Mouse (Mus musculus) G1E (cell line): ENCODE measurements at regions not wholly inside any gene's neighbourhood (a gene's known extent, or its start where the extent isn't known, plus 50 kb on each side); places are given as distances from the start of the nearest gene placed in this dataset.
"Not testable (repeated sequence)": the region's sequence is repeated elsewhere in the genome, so short reads cannot be mapped to it uniquely, and the experiment has no call there.

Experiments
- ATAC-seq: 2 replicates; pipeline ENCODE4 v1.8.0; 2016; ENCODE audit warnings: mild to moderate bottlenecking; ENCODE audit not compliant: insufficient number of reproducible peaks, poor library complexity, low FRiP score, severe bottlenecking; ENCODE audit errors: extremely low read depth
- DNase-seq: peaks from one replicate; pipeline ENCODE4 v3.0.0; 2012; ENCODE audit warnings: low spot score
- H3K27me3 ChIP-seq: 2 replicates; pipeline ENCODE4 v1.6.1; 2012; ENCODE audit warnings: mild to moderate bottlenecking, low read length, inconsistent platforms; ENCODE audit not compliant: insufficient read depth
- H3K36me3 ChIP-seq: replicated peaks from 2 replicates; pipeline ENCODE3; 2012; ENCODE audit warnings: mild to moderate bottlenecking, inconsistent platforms
- H3K4me1 ChIP-seq: 2 replicates; pipeline ENCODE4 v1.6.1; 2012; ENCODE audit warnings: low read depth, low read length, inconsistent platforms, mixed read lengths; ENCODE audit not compliant: insufficient read depth
- H3K4me3 ChIP-seq: 2 replicates; pipeline ENCODE4 v1.5.1; 2012; ENCODE audit warnings: low read depth, mild to moderate bottlenecking, inconsistent platforms, low read length, moderate library complexity, mixed read lengths
- H3K9me3 ChIP-seq: replicated peaks from 2 replicates; pipeline ENCODE4 v1.6.1; 2012; ENCODE audit warnings: inconsistent platforms
- CTCF ChIP-seq: IDR thresholded peaks from 2 replicates; pipeline ENCODE4 v1.5.1; 2012; ENCODE audit warnings: low read depth, low read length, inconsistent platforms, mixed read lengths
- GATA1 ChIP-seq: IDR thresholded peaks from 2 replicates; pipeline ENCODE4 v1.6.1; 2012; ENCODE audit warnings: borderline replicate concordance, low read length, inconsistent platforms, mixed read lengths
- GATA2 ChIP-seq: IDR thresholded peaks from 2 replicates; pipeline ENCODE4 v1.6.1; 2012; ENCODE audit warnings: low read depth, low read length, inconsistent platforms, borderline replicate concordance
- POLR2AphosphoS5 ChIP-seq: IDR thresholded peaks from 2 replicates; pipeline ENCODE4 v1.6.1; 2012; ENCODE audit warnings: low read depth, low read length, inconsistent platforms; ENCODE audit not compliant: insufficient replicate concordance
- TAL1 ChIP-seq: conservative IDR thresholded peaks from 2 replicates; pipeline ENCODE4 v1.6.1; 2012; ENCODE audit warnings: low read depth, low read length, inconsistent platforms, mixed read lengths

GRCm38 (mm10) chr1:154053641-154054040, 147.3 kb upstream of the Zfp648 start:
- TF ChIP-seq GATA1 = no peak
- no peak for TF ChIP-seq TAL1
- no peak for TF ChIP-seq POLR2AphosphoS5
- no peak for TF ChIP-seq GATA2
- TF ChIP-seq CTCF = no peak
- H3K4me3 ChIP-seq = no peak overlapping the region
- no peaks in the 10 kb centered on the region for H3K27me3 ChIP-seq
- no peaks in the 10 kb centered on the region for H3K9me3 ChIP-seq
- DNase-seq (no peak), ATAC-seq (no peak)
- H3K4me1 ChIP-seq = no peaks in the 10 kb centered on the region; the same call in 1 of the 2 replicates
- no peaks in the 10 kb centered on the region for H3K36me3 ChIP-seq

GRCm38 (mm10) chr1:154054874-154055273, 146.1 kb upstream of the Zfp648 start:
- ATAC-seq = no peak
- no peak for TF ChIP-seq GATA1
- no peak for TF ChIP-seq CTCF
- TF ChIP-seq TAL1 = no peak
- no peak for TF ChIP-seq GATA2
- no peak for TF ChIP-seq POLR2AphosphoS5

GRCm38 (mm10) chr1:154061397-154061796, 139.6 kb upstream of the Zfp648 start:
- H3K4me3 ChIP-seq, H3K9me3 ChIP-seq, H3K4me1 ChIP-seq, ATAC-seq, H3K36me3 ChIP-seq, H3K27me3 ChIP-seq, DNase-seq: not testable (repeated sequence)

More at GRCm38 (mm10) chr1:154054874-154055273, 146.1 kb upstream of the Zfp648 start:
- no peak for DNase-seq
- no peaks in the 10 kb centered on the region for H3K9me3 ChIP-seq
- no peaks in the 10 kb centered on the region for H3K36me3 ChIP-seq
- H3K4me3 ChIP-seq = no peak overlapping the region
- H3K4me1 ChIP-seq = no peaks in the 10 kb centered on the region; the same call in 1 of the 2 replicates
- H3K27me3 ChIP-seq = no peaks in the 10 kb centered on the region

GRCm38 (mm10) chr1:154061851-154062250, 139.1 kb upstream of the Zfp648 start:
- Histone ChIP-seq H3K4me3 (no peak overlapping the region), H3K4me1 (no peaks in the 10 kb centered on the region; the same call in 1 of the 2 replicates), H3K36me3 (no peaks in the 10 kb centered on the region), H3K9me3 (no peaks in the 10 kb centered on the region), H3K27me3 (peaks cover 6% of the 10 kb centered on the region)
- DNase-seq (no peak), ATAC-seq (no peak)
- TF ChIP-seq TAL1 = no peak
- no peak for TF ChIP-seq GATA2
- TF ChIP-seq GATA1 = no peak
- TF ChIP-seq CTCF = no peak
- TF ChIP-seq POLR2AphosphoS5 = no peak

- no peaks in the 10 kb centered on the region for H3K9me3 ChIP-seq
- TF ChIP-seq TAL1 = no peak
- TF ChIP-seq GATA1 = no peak
- TF ChIP-seq CTCF = no peak
- no peak for TF ChIP-seq GATA2
- no peak for TF ChIP-seq POLR2AphosphoS5
- DNase-seq (no peak), ATAC-seq (no peak)
- no peaks in the 10 kb centered on the region for H3K36me3 ChIP-seq
- H3K4me3 ChIP-seq = no peak overlapping the region
- H3K4me1 ChIP-seq = no peaks in the 10 kb centered on the region
- peaks cover 6% of the 10 kb centered on the region for H3K27me3 ChIP-seq
Measured at GRCm38 (mm10) chr1:154062666-154063065, 138.3 kb upstream of the Zfp648 start.

- Histone ChIP-seq H3K27me3 (peaks cover 9% of the 10 kb centered on the region), H3K4me1 (no peaks in the 10 kb centered on the region), H3K9me3 (no peaks in the 10 kb centered on the region), H3K4me3 (no peak overlapping the region), H3K36me3 (no peaks in the 10 kb centered on the region)
- DNase-seq (no peak), ATAC-seq (no peak)
- TF ChIP-seq TAL1 (no peak), CTCF (no peak), POLR2AphosphoS5 (no peak), GATA2 (no peak), GATA1 (no peak)
Measured at GRCm38 (mm10) chr1:154064633-154065032, 136.4 kb upstream of the Zfp648 start.
